Mouse (Mus musculus): Measurements from ENCODE around the gene Ush2a. TPM values are rescaled to one million over a fixed set of nuclear protein-coding genes. Genes with fewer than 3 reads are reported as not detected.
A peak's percentile ranks its signal among the peaks of the same experiment; 100 is the strongest.

Ush2a gene
- polyA plus RNA-seq, 1 experiment from 2014 or later = 0.06 TPM

GRCm38 (mm10) chr1:188616547-188616946 is 354.7 kb downstream of the Ush2a start:
- Histone ChIP-seq H3K27ac (ENCODE audit: low read length) (no peak overlapping the region), H3K4me3 (ENCODE audit: low read depth, low read length) (no peak overlapping the region), H3K36me3 (ENCODE audit: insufficient read depth, low read length) (no peaks in the 10 kb centered on the region), H3K9me3 (ENCODE audit: low read length) (no peaks in the 10 kb centered on the region), H3K4me1 (ENCODE audit: insufficient read depth, low read depth, low read length) (no peaks in the 10 kb centered on the region), H3K9ac (replicated peaks; ENCODE audit: low read depth) (no peak overlapping the region), H3K4me2 (replicated peaks; ENCODE audit: low read depth, low read length) (no peak overlapping the region), H3K27me3 (replicated peaks; ENCODE audit: insufficient read depth, low read length) (no peaks in the 10 kb centered on the region)
- ATAC-seq (no peak), DNase-seq (ENCODE audit: low spot score) (peak; percentile 33)
- TF ChIP-seq EP300 (IDR thresholded peaks at IDR 0.05) (no peak), CTCF (IDR thresholded peaks at IDR 0.05) (no peak)
- 56% methylated on average over 5 of the region's 5 CpGs for WGBS

GRCm38 (mm10) chr1:188633736-188634135 is 371.9 kb downstream of the Ush2a start:
- ATAC-seq = no peak
- peak; percentile 50 for DNase-seq (ENCODE audit: low spot score)
- H3K27me3 ChIP-seq (replicated peaks; ENCODE audit: insufficient read depth, low read length) = no peaks in the 10 kb centered on the region
- no peak overlapping the region for H3K4me2 ChIP-seq (replicated peaks; ENCODE audit: low read depth, low read length)
- H3K36me3 ChIP-seq (ENCODE audit: insufficient read depth, low read length) = no peaks in the 10 kb centered on the region
- TF ChIP-seq CTCF (IDR thresholded peaks at IDR 0.05) (peak; percentile 71), EP300 (IDR thresholded peaks at IDR 0.05) (no peak)
- no peak overlapping the region for H3K9ac ChIP-seq (replicated peaks; ENCODE audit: low read depth)
- WGBS = 32% methylated on average over 4 of the region's 4 CpGs
- no peak overlapping the region for H3K4me3 ChIP-seq (ENCODE audit: low read depth, low read length)
- no peaks in the 10 kb centered on the region for H3K4me1 ChIP-seq (ENCODE audit: insufficient read depth, low read depth, low read length)
- no peaks in the 10 kb centered on the region for H3K9me3 ChIP-seq (ENCODE audit: low read length)
- no peak overlapping the region for H3K27ac ChIP-seq (ENCODE audit: low read length)

DNA sequence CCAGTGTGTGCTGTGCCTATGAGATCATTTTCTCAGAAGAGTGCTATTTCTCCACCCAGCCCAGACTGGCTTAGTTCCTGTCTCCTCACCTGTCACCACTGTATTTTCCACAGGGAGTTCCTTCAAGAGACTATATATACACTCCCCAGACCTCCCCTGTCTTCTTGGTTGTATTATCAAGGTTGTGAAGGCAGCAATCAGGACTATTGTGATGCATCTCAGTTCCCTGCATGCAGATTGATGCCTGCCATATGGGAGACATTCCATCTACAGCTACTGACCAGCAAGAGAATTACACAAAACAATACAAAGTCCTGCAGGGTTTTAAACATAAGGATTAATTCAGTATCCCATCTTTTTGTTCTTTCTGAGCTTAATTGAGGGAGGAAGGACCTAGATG is 377.8 kb downstream of the Ush2a start:
- Histone ChIP-seq H3K36me3 (ENCODE audit: insufficient read depth, low read length) (no peaks in the 10 kb centered on the region), H3K4me2 (replicated peaks; ENCODE audit: low read depth, low read length) (no peak overlapping the region), H3K27me3 (replicated peaks; ENCODE audit: insufficient read depth, low read length) (no peaks in the 10 kb centered on the region)

GRCm38 (mm10) chr1:188643156-188643555 is 381.3 kb downstream of the Ush2a start:
- Histone ChIP-seq H3K36me3 (ENCODE audit: insufficient read depth, low read length) (no peaks in the 10 kb centered on the region), H3K4me2 (replicated peaks; ENCODE audit: low read depth, low read length) (no peak overlapping the region), H3K9ac (replicated peaks; ENCODE audit: low read depth) (no peak overlapping the region), H3K9me3 (ENCODE audit: low read length) (no peaks in the 10 kb centered on the region), H3K4me1 (ENCODE audit: insufficient read depth, low read depth, low read length) (no peaks in the 10 kb centered on the region), H3K27me3 (replicated peaks; ENCODE audit: insufficient read depth, low read length) (no peaks in the 10 kb centered on the region), H3K4me3 (ENCODE audit: low read depth, low read length) (no peak overlapping the region), H3K27ac (ENCODE audit: low read length) (no peak overlapping the region)
- ATAC-seq = no peak
- WGBS = 45% methylated on average over 3 of the region's 3 CpGs
- DNase-seq (ENCODE audit: low spot score) = no peak
- TF ChIP-seq CTCF (IDR thresholded peaks at IDR 0.05) (no peak), EP300 (IDR thresholded peaks at IDR 0.05) (no peak)

More for the DNA sequence above, 377.8 kb downstream of the Ush2a start:
- DNase-seq (ENCODE audit: low spot score) (no peak), ATAC-seq (no peak)
- no peaks in the 10 kb centered on the region for H3K4me1 ChIP-seq (ENCODE audit: insufficient read depth, low read depth, low read length)
- no peak for TF ChIP-seq EP300 (IDR thresholded peaks at IDR 0.05)
- no peak for TF ChIP-seq CTCF (IDR thresholded peaks at IDR 0.05)
- no peak overlapping the region for H3K9ac ChIP-seq (replicated peaks; ENCODE audit: low read depth)
- no peak overlapping the region for H3K27ac ChIP-seq (ENCODE audit: low read length)
- H3K9me3 ChIP-seq (ENCODE audit: low read length) = no peaks in the 10 kb centered on the region
- no peak overlapping the region for H3K4me3 ChIP-seq (ENCODE audit: low read depth, low read length)

- Histone ChIP-seq H3K4me1 (ENCODE audit: insufficient read depth, low read depth, low read length) (no peaks in the 10 kb centered on the region), H3K4me2 (replicated peaks; ENCODE audit: low read depth, low read length) (no peak overlapping the region), H3K36me3 (ENCODE audit: insufficient read depth, low read length) (no peaks in the 10 kb centered on the region), H3K4me3 (ENCODE audit: low read depth, low read length) (no peak overlapping the region), H3K27ac (ENCODE audit: low read length) (no peak overlapping the region), H3K9me3 (ENCODE audit: low read length) (no peaks in the 10 kb centered on the region), H3K9ac (replicated peaks; ENCODE audit: low read depth) (no peak overlapping the region), H3K27me3 (replicated peaks; ENCODE audit: insufficient read depth, low read length) (no peaks in the 10 kb centered on the region)
- TF ChIP-seq EP300 (IDR thresholded peaks at IDR 0.05) (no peak), CTCF (IDR thresholded peaks at IDR 0.05) (no peak)
- WGBS = 71% methylated on average over 3 of the region's 3 CpGs
- no peak for DNase-seq (ENCODE audit: low spot score)
- no peak for ATAC-seq
These were observed 391.2 kb downstream of the Ush2a start for GRCm38 (mm10) chr1:188653001-188653400.

- no peak for DNase-seq (ENCODE audit: low spot score)
- 81% methylated on average over 12 of the region's 12 CpGs for WGBS
These were observed 394.3 kb downstream of the Ush2a start for GRCm38 (mm10) chr1:188656121-188656520.

DNA sequence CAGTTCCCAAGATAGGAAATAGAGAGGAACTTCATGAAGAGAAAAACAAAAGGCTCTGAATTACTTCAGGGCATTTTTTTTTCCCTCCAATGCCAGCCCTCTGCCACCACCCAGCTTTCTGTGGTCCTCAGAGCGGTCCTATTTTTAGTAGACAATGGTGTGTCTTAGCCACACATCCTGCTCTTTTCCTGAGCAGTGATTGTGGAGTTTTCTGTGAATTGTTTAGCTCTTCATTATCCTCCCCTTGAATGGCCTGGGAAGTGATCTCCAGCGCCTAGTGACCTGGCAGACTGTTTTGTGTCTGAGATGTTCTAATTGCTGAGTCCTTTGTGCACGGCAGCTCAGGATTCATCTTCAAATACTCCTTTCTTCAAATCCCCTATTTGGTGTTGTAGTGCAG is 397.3 kb downstream of the Ush2a start:
- WGBS = 57% methylated on average over 3 of the region's 3 CpGs
- Histone ChIP-seq H3K36me3 (ENCODE audit: insufficient read depth, low read length) (no peaks in the 10 kb centered on the region), H3K4me3 (ENCODE audit: low read depth, low read length) (no peak overlapping the region), H3K4me2 (replicated peaks; ENCODE audit: low read depth, low read length) (no peak overlapping the region), H3K9ac (replicated peaks; ENCODE audit: low read depth) (no peak overlapping the region), H3K27ac (ENCODE audit: low read length) (no peak overlapping the region), H3K9me3 (ENCODE audit: low read length) (no peaks in the 10 kb centered on the region), H3K4me1 (ENCODE audit: insufficient read depth, low read depth, low read length) (no peaks in the 10 kb centered on the region), H3K27me3 (replicated peaks; ENCODE audit: insufficient read depth, low read length) (no peaks in the 10 kb centered on the region)
- DNase-seq (ENCODE audit: low spot score) (peak; percentile 9), ATAC-seq (no peak)
- TF ChIP-seq CTCF (IDR thresholded peaks at IDR 0.05) (no peak), EP300 (IDR thresholded peaks at IDR 0.05) (no peak)

More at GRCm38 (mm10) chr1:188656121-188656520, 394.3 kb downstream of the Ush2a start:
- H3K27me3 ChIP-seq (replicated peaks; ENCODE audit: insufficient read depth, low read length) = no peaks in the 10 kb centered on the region
- H3K9me3 ChIP-seq (ENCODE audit: low read length) = no peaks in the 10 kb centered on the region
- TF ChIP-seq CTCF (IDR thresholded peaks at IDR 0.05) (no peak), EP300 (IDR thresholded peaks at IDR 0.05) (no peak)
- no peak overlapping the region for H3K4me3 ChIP-seq (ENCODE audit: low read depth, low read length)
- H3K4me2 ChIP-seq (replicated peaks; ENCODE audit: low read depth, low read length) = no peak overlapping the region
- no peak overlapping the region for H3K27ac ChIP-seq (ENCODE audit: low read length)
- H3K9ac ChIP-seq (replicated peaks; ENCODE audit: low read depth) = no peak overlapping the region
- ATAC-seq = no peak
- no peaks in the 10 kb centered on the region for H3K4me1 ChIP-seq (ENCODE audit: insufficient read depth, low read depth, low read length)
- H3K36me3 ChIP-seq (ENCODE audit: insufficient read depth, low read length) = no peaks in the 10 kb centered on the region
